Mouse (Mus musculus) cerebellum, adult 11-12 months (tissue): ENCODE measurements around the gene Ndufs4.

Experiments used
- DNase-seq: peaks from one replicate; pipeline ENCODE4 v3.0.0; 2022

The Ndufs4 gene

GRCm38 (mm10) chr13:114388211-114388965 is at the start of gene Ndufs4:
TSS of gene Ndufs4 (minus strand) at chr13:114388258.
- no peak for DNase-seq

DNA sequence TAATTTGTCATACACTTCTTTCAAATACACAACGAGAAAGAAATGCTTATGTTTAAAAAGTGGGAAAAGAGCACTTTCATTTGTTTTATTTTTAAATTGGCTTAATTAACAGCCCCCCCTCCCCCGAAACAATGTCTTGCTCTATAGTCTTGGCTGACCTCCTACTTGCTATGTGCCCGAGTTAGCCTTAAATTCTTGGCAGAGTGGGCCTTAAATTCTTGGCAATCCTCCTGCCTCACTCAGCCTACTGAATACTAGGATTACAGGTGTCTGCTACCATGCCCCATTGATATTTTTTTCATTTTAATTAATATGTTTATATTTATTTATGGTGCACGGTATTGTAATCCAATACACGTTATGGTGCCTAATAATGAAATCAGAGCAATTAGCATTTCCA is 44.4 kb upstream of the Ndufs4 start:
- no peak for DNase-seq

DNA sequence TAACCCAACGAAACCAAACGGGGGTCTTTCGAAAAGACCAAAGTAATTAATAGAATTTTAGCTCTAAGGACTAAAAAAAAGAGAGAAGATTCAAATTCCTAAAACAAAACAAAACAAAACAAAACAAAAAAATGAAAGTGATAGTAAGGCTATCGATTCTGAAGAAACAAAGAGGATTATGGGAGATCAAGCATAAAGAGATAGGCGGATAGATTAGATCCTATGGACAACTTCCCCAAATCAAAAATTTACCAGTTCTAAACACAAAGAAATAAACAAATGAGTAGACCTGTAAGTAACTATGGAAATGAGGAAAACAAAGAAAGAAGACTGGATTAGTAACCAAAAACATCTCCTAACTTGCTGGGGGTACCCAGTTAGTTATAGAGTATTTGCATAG is 37.2 kb upstream of the Ndufs4 start:
- DNase-seq: no peak

DNA sequence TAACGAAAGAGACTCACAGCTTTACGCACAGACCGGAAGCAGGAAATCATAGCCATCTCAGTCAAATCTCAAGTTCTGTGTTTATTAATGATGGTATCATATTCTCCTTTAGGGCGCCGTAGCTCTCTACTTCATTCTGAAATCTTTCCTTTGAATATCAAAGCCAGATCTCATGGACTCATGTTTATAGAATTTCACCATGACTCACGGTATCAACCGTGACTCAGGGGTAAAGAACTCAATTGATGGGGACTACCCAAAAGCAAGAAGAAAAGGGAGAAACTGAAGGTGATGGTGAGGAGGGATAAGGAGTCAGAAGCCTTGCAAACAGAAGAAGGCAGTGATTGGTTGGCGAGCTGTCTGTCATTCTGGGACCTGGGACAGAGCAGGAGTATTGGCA is 32.2 kb upstream of the Ndufs4 start:
- DNase-seq: no peak

GRCm38 (mm10) chr13:114419364-114419763 is 31.3 kb upstream of the Ndufs4 start:
- no peak for DNase-seq

DNA sequence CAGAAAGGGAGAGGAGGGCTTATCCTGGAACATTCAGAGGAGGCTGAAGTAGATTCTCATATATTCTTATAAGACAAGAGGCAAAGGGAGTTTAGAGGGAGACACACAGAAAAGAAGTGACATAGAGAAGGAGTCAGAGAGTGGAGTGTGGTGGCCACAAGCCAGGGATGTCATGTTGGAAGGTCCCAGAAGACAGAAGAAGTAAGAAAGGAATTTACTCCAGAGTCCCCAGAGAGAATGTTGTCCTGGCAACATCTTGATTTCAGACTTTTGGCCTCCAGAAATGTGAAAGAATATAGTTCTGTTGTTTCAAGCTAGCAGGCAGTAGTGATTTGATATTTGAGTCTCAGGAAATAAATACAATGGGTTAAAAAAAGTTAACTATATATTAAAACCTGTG is 24.3 kb upstream of the Ndufs4 start:
- no peak for DNase-seq

DNA sequence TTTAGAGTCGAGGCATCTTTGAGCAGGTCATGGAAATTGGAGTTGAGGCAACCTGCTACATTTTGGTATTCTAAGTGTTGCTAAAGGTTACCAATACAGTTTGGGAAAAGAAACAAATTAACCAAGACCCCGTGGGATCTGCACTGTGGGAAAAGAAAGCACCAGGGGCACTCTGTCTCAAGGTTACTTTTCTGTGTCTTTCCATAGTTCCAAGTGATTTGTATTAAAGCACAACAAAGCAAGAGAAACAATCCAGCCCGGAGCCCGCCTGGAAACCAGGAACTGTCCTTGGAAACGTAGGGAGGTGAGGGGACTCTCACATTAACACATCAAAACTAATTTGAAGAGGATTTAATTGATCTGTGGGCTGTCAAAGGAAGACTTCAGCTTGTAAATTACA is 18.8 kb upstream of the Ndufs4 start:
- DNase-seq: no peak

DNA sequence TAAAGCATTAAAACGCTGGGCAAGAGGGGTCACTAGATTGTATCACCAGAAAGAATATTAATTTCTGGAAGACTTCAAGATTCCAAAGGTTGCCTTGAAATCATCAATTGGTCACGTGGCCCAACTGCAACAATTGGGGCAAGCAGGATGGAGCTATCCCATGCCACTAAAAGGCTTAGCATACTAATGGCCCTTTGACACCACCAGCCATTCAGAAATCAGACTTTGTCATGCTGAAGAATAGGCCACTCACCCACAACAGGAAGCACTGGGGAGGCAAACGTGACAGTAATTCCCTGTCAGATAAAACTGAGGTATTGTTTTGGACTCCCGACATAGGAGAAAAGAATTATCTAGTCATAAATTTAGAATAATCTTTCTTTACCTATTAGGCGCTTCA is 18.4 kb upstream of the Ndufs4 start:
- DNase-seq: no peak

DNA sequence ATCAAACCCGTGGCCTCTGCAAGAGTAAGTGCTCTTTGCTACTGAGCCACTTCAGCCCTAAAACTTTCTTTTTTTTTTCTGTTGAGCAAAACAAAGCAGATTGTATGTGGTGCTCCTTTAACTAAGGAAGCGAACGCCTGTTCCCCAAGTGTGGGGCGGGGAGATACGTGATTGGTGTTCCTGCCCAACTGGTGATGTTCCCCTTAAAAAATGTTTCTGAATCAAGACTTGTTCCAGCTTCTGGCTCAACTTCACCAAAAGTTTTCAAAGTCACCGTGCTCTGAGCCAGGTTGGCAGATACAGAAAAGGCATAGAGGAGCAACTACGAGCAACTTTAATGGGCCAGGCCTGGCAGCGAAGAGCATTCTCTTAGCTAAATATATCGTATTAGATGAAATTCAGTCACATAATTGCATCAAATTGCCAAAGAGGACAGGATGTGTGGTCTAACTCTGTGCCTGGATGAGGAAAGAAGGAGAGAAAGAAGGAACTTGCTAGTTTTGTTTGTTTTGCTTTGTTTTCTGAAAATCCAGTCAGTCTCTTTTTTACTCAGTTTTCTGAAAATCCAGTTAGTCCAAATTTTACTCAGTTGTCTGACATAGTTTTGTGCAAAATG is 17.1 kb upstream of the Ndufs4 start:
- no peak for DNase-seq

DNA sequence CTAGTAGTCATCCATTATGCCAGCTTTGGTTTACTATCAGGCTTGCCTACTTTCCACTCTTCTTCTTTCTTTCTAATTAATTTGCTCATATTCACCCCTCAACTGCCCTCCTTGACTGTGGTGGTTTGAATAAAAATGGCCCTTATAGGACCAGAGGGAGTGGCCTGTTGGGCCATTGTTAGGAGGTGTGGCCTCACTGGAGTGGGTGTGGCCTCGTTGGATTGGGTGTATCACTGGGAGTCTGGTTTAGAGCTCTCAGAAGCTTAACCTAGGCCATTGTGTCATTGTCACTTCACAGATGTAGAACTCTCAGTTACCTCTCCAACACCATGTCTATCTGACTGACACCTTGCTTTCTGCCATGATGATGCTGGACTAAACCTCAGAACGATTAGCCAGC is 10.8 kb upstream of the Ndufs4 start:
- no peak for DNase-seq

DNA sequence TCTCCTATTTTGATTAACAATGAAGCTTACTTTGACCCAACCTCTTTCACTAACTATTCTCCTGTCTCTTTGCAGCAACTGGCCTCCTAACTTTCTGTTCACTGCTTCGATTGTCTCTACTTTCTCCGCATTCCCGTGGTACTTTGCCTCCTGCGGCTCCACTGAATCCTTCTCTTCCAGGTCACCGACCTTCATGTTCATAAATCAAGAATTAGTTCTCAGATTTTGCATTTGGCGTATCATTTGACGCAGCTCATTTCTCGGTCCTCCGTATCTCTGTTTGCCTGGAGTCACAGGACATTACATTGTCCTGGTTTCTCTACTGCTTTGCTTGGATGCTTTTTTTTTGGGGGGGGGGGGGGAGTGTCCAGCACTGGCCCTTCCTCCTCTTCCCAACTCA is 9.2 kb upstream of the Ndufs4 start:
- no peak for DNase-seq

DNA sequence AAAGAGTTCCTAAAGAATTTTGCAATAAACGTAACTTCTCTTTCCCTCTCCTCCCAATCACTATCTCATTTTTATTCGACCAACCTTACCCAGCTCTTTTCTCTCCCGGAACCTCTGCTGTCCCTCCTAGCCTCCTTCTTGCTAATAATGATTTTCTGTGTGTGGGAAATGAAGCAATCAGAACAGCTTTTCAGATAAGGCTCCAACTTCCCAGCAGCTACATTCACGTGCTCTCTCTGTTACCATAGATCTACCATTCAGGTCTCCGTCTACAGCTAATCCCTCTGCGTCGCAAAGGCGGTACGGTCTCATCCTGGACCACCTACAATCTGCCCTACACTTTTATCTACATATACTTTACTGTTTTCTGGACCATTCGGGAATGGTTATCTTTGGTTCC is 8.8 kb upstream of the Ndufs4 start:
- no peak for DNase-seq

DNA sequence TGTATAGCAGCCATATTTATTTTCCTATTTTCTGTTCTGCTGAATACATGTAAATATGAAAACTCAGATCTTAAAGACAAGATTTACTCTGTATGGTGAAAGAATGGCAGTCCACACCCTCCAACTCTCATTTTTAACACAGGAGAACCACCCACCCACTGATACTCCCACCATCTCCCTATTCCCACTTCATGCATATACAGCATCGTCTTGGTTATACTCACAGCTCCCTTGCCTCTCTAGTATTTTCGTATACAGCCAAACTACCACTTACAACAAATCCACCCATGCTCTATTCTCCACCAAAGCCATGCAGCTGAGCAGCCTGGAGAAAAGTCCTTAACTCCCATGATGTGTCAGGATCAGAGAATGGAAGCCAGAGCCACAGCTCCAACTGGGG is 6.7 kb upstream of the Ndufs4 start:
- DNase-seq: no peak

DNA sequence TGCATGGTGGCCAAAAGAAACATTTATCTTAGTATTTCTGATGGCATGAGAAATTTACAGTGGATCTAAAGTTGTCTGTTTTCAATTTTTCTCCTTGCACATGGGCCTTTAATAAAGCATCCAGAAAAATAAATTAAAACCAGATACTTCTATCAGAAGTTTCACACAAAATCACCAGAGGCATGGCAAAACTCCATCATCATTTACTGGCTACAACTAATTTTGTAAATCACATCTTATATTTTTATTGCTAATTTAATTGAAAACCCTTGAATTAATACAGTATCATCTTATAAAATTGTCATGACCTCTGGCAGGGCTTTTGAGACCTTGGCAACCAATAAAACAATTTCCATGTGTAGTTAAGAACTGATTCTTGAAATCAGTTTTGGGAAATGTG is 4.4 kb upstream of the Ndufs4 start:
- no peak for DNase-seq

DNA sequence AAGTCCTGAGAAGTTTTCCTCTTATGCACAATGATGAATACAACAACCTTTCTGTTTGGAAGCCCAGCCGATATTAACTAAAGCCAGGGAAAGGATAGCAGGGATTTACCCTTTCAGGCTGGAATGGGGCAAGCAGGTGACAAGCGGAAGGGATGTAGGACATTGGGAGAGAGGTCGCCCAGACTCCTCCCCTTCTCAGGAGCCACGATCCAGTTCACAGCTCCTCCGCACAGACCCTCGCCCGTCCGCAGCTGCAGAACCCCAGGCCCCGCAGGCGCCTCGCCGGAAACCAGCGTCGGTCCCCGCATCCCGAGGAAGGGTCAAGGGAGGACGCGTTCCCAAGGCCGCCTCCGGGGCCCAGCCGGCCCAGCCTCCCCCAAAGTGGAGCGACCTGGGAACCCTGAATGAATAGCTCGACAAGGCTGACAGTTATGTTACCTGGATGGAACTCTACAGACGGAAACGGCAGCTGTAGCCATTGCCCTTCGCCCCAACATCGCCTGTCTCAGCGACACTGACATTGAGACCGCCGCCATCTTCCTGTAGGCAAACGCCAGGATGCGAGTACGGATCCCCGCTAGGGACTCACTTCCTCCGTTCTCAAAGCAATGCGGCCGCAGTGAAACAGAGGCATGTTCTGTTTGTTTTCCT is 412 bp downstream of the Ndufs4 start:
- peak; percentile 86 for DNase-seq

- DNase-seq: no peak
Observed at GRCm38 (mm10) chr13:114387074-114387487, 977 bp downstream of the Ndufs4 start.

DNA sequence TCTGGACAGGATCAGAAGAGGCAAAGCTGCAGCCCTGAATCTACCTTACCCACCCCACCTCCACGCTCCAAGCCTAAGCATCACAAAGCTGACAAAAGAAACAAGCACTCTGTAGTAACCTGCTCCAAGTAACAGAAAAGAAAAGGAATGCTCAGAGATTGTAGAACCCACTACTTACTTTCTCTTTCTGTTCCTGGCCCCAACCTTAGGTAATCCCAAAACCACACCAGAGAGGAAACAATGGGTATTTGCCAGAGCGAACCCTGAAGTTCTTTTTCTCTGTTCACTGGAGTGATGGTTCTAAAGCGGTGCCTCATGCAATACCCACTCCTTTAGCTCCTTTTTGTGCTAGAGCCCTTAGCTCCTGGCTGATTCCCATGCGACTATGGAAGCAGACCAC is 11.5 kb downstream of the Ndufs4 start:
- no peak for DNase-seq

- no peak for DNase-seq
Observed at GRCm38 (mm10) chr13:114362086-114362485, 26.0 kb downstream of the Ndufs4 start.

- peak; percentile 58 for DNase-seq
Observed at GRCm38 (mm10) chr13:114351321-114351946, 36.6 kb downstream of the Ndufs4 start.

- no peak for DNase-seq
Observed at GRCm38 (mm10) chr13:114344979-114345712, 42.9 kb downstream of the Ndufs4 start.

DNA sequence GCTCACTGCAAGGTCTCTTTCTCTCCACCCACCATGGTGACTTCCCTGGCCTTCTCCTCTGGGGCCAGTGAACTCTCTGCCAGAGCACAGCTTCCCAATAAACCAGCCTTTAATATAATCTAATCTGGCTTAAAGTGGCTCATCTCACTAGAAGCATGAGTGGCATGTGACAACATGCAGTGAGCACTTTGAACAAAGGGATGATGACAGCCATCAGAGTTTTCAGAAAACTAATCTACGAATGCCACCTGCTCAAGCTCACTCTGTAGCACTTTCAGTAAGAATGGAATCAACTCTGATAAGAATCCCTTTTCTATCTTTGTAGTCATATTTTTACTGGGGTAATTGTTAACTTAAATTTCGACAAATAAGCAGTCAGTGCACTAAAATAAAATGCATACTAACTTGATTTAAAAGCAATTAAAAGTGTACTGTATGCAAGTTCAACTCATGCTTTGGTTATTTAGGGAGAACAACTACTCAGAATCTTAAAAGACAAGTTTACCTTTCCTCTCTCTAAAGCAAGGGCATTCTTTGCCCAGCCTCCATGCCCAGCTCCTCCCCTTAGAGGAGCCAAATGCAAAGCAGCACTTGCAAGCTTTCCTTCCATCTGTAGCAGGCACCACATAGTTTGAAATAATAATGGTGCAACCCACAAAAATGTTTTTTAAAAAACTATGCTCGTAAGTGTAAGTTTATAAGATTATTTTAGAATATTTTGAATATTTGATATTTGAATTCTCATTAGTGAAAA is 43.7 kb downstream of the Ndufs4 start:
- DNase-seq: no peak

DNA sequence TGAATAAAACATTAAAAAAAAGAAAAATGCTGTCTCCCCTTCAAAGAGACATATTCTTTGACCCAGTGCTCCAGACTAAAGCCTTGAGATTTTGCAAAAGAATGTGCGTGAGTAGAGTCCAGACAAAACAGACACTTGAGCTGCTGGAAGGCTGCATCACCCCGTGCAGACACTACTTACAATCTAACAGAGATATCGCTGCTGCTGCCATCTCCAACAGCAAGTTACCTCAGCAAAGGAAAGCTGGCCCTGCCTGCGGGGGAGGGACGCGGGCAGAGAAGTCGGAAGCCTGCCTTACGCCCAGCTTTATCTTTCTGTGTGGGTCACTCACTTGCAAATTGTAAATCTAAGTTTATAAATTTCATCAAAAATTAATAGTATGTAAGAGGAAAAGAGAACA is 45.1 kb downstream of the Ndufs4 start:
- DNase-seq: no peak
